Mouse (Mus musculus): ENCODE measurements around the gene Samd3.

The Samd3 gene

GRCm38 (mm10) chr10:26302336-26302735 lies 72.8 kb downstream of the Samd3 start:
- no peak for DNase-seq (ENCODE audit: low spot score in 2 of 2)

GRCm38 (mm10) chr10:26303485-26303884 lies 74.0 kb downstream of the Samd3 start:
- no peak for DNase-seq (ENCODE audit: low spot score in 2 of 2)

- DNase-seq (ENCODE audit: low spot score in 2 of 2), result peak in 1 of 2 experiments; percentile 45
Measured at GRCm38 (mm10) chr10:26314327-26314726, 84.8 kb downstream of the Samd3 start.

DNA sequence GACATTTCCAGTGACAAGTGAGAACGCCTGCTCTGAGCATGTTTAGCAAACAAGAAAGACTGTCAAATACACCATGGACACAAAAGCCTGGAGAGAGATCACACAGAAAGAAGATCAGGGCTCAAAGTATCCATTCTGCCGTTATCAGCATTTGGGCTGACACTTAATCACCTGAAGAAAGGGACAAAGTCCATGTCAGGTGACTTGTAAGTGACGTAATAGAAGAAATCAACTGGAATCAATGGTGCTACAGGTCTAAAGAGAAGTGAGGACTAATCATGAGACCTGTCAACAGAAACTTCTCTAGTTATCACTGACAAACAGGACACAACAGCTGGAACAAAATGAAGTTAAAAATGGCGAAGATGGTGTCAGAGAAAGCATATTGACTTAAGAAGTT lies 91.2 kb downstream of the Samd3 start:
- DNase-seq (ENCODE audit: low spot score in 2 of 2), result no peak
